Mouse (Mus musculus) MEL-GATA-1-ER (cell line): Measurements from ENCODE around the gene Syt14.

Experiments used
- DNase-seq: peaks from one replicate; pipeline ENCODE4 v3.0.0-alpha.2; 2012; ENCODE audit warnings: low read depth; ENCODE audit errors: extremely low read depth

Syt14 gene

GRCm38 (mm10) chr1:193035371-193036238 is at the start of gene Syt14:
Syt14 (minus strand) TSS chr1:193035775.
- peak; percentile 60 for DNase-seq

DNA sequence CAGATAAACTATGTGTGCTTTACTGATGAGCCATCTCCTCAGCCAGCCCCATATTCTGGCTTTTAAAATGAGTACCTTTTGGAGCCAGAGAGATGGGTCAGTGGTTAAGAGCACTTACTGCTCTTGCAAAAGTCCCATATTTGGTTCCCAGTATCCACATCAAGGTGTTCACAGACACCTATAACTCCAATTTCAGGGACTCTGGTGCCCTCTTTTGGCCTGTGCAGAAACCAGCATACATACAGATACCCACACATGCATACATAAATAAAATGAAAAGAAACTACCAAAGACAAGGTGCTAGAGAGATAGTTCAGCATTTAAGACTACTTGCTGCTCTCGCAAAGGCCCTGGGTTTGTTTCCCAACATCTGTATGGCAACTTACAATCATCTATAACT is 48.4 kb upstream of the Syt14 start:
- DNase-seq: no peak

DNA sequence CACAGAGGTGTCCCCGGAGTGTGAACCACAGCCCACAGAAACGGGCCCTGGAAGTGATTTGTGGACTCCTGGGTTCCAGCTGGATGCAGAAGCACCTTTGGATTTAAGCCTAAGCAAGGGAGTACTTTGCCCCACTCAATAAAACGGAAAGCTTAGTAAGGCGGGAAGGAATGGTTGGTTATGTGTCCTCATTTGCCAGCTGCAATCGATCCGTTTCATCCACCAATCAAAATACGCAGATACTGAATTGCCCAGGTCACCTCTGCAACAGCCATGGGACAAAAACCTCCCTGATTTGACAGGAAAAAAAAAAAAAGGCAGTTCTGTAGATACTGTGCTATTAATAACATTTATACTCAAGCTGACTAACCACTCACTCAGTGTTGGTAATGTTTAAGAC is 47.5 kb upstream of the Syt14 start:
- no peak for DNase-seq

DNA sequence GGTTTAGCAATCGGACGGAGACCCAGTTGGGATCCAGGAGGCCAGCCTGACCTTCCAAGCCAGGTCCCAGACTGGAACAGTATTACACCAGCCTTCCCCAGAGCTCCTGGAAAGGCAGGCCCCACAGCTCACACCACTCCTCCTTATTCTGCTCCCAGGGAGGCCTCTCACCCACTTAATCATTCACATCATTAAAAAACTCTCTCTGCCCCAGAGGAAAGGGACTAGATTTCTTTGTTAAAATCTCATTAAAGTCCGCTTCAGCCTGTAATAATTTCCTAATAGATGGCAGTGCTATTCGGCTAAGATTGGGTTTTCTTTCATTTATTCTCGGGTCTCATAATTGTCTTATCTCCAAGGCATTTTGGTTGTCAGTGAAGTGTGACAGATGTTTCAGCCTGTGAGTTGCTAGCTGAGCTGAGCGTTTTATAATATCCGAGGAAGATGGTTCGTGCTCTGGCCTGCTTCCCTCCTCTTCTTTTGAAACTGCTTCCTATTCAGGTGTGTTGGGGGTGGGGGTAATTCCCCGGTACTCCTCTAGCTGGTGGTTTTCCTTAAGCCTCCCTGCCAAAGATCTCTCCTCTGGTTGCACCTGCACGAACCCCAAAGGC is 46.8 kb upstream of the Syt14 start:
- no peak for DNase-seq

DNA sequence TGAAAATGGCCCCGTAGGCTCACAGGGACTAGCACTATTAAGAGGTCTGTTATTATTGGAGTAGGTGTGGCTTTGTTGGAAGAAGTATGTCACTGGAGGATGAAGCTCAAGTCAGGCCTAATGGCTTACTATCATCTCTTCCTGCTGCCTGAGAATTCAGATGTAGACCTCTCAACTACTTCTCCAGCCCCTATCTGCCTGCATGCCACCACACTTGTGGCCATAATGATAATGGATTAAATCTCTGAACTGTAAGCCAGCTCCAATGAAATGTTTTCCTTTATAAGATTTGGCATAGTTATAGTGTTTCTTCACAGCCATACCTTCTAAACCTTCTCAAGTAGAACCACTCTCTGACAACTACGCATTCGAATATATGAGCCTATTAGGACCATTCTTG is 27.0 kb upstream of the Syt14 start:
- DNase-seq: peak; percentile 9

- DNase-seq: peak; percentile 87
Measured at GRCm38 (mm10) chr1:193060167-193060566, 24.6 kb upstream of the Syt14 start.

- DNase-seq: no peak
Measured at GRCm38 (mm10) chr1:193059596-193059995, 24.0 kb upstream of the Syt14 start.

DNA sequence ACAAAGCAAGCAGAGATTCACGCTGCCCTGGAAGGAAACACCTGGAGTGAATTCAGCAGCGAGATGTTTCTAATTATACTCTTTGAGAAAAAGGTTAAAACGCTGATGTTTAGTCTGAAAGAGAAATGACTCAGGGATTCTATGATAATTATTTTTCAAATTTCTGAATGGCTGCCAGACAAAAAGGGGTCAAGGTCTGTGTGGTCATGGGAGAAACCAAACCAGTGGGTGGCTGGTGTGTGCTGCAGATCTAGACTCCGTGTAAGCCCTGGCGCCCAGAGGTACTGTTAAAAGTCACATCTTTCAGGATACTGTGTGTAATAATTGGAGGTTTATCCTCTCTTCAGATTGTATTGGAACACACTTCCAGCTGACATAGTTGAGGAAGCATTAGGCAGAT is 18.8 kb upstream of the Syt14 start:
- no peak for DNase-seq

DNA sequence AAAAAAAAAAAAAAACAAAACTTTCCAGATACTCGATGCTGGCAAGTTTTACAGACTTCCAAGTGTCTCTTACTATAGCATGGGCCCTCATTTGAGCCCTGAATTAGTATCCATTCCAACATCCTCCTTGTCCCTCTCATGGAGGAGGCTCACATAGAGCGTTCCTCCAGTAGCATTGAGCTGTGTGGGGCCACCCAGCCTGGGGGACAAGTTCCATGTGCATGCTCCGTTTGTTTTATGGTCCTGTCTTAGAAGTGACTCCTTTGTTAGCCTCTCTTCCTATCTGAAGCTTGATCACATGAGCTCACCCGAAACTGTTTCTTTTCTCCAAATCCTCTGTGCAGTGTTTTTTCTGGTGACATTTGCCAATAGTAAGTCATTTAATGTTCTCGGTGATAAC is 17.5 kb upstream of the Syt14 start:
- no peak for DNase-seq

DNA sequence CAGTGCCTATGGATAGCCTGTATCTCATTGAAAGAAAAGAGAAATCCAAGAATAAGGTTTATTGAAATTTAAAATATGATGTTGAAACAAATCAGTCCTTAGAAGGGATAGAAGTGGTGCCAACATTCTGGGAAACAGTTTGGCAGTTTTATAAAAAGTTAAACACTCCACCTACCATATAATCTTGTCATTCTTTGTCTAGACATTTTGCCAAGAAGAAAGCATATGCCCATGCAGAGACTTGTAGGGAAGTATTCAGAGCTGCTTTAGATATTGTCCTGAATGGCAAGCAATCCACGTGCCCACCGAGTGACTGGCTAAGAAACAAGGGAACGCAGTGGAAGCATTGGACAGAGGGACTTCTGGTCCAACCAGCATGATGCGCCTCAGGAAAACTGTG is 12.0 kb upstream of the Syt14 start:
- no peak for DNase-seq

DNA sequence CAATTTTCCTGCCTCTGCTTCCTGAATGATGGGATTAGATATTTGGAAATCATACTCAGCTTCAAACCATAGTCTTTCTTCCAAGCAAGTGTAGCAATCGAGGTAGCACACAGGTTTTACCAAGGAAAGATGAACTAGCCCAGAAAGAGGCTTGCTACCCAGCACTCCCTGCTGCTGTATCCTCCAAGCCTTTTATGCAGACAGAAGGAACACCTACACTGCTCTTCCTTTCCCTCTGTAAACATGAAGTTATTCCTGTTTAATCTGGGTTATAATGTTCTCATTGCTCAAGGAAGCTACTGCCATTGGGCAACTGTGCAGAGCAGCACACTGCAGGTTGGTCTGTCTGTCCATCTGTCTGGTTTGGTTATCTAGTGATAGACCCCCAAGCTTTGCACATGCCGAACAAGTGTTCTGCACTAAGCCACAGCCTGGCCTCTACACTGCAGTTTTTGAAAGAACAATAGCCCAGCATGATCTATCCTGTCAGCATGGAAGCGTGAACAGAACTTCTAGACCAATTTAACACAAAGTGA is 7.3 kb upstream of the Syt14 start:
- no peak for DNase-seq

- DNase-seq: no peak
Measured at GRCm38 (mm10) chr1:193034951-193035370, 614 bp downstream of the Syt14 start.

DNA sequence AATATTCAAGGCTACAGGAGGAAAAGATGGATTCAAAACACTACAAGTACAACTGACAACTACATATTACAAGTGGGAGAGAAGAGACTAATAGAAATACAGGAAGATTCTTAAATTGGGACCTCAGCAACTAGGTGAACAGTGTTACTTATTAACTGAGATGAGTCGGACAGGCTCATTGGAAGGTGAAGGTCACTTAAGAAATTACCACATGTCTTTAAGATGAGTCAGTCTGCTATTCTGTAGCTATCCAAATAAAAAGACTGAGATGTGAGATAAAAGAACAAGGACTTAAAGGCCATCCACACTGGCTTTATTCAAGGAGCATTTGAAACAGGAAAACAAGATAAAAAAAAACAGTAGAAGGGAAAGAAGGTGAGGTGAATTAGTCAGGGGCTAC is 11.3 kb downstream of the Syt14 start:
- DNase-seq: no peak

GRCm38 (mm10) chr1:193012351-193012750 is 23.2 kb downstream of the Syt14 start:
- no peak for DNase-seq

GRCm38 (mm10) chr1:193011000-193011769 is 24.4 kb downstream of the Syt14 start:
- DNase-seq: no peak

DNA sequence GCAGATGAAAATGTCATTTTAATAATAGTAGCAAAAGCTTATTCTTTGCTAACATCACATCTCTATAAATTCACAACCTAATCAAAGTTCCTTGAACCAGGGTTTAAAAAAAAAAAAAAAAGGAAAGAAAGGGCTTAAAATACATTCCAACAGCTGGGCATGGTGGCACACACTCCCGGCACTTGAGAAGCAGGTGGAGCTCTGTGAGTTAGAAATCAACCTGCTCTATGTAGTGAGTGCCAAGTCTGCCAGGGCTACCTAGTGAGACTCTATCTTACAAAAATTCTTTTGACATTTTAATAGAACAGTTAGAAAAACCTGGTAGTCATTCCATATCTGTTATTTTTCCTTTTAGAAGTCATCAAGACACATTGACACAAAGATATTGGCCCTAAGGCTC is 31.0 kb downstream of the Syt14 start:
- no peak for DNase-seq

GRCm38 (mm10) chr1:193003953-193004352 is 31.6 kb downstream of the Syt14 start:
- DNase-seq: no peak

- DNase-seq: no peak
Measured at GRCm38 (mm10) chr1:193002307-193002706, 33.3 kb downstream of the Syt14 start.

- peak; percentile 80 for DNase-seq
Measured at GRCm38 (mm10) chr1:193001587-193001986, 34.0 kb downstream of the Syt14 start.

DNA sequence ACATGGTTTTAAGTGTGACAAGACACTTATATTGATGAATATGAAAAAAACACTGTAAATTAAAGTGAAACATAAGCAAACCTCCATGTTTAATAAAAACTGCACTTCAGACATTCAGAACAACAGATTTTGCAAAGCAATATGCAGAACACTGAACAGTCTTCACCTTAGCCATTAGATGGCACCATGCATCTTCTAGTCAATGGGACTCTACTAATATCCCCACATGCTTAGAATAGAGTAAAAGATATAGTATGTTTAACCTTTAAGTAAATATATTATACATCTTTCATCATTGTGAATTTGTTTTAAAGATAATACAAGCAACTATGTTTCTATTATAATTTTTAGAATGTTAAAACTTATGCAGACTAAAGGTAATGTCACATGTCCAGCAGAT is 34.7 kb downstream of the Syt14 start:
- no peak for DNase-seq

GRCm38 (mm10) chr1:192994179-192994873 is 41.2 kb downstream of the Syt14 start:
- DNase-seq: no peak
